Mouse (Mus musculus) kidney, adult 18-20 months (tissue): ENCODE data around the gene Rnd1.

Experiments
- DNase-seq: peaks from one replicate; pipeline ENCODE4 v3.0.0; 2021

The Rnd1 gene

GRCm38 (mm10) chr15:98676940-98677728 lies at the start of gene Rnd1:
Gene Rnd1, minus strand, starts transcription at chr15:98677461.
- DNase-seq: peak; percentile 88

DNA sequence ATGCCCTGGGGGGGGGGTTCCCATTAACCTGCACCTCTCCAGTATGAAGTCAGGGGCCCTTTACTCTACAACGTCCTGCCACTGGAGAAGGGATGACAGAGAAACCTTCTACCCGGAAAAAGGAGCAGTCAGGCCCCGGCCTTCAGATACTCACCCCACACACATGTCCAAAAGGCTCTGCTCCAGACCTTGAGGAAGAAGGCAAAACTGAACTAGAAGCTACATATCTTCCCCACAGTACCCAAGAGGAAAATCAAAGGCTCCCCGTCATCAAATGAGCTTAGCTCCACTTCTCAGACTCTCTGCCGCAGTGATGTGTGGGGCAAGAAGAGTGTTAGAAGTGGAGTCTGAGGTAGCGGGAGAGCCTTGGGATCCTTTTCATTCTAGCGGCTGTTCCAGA lies 49.5 kb upstream of the Rnd1 start:
- no peak for DNase-seq

DNA sequence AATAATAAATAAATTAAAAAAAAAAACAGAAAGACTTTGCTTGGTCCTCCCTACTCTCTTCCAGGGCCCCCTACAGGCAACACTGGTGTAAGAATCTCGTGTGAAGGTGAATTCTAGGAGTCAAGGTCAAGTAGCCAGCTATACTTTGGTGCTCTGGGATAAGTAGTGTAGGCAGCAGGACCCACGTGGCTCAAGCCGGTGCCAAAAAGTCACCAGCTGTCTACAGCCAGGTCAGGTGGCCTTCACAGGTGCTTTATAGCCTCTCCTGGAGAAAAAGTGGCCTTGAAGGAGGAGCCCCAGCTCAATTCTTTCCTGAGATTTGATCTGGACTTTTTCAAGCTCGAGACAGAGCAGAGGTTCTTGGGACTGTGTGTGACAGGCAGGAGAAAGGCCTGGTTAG lies 48.8 kb upstream of the Rnd1 start:
- no peak for DNase-seq

- DNase-seq: no peak
Measured at GRCm38 (mm10) chr15:98724441-98724840, 47.2 kb upstream of the Rnd1 start.

DNA sequence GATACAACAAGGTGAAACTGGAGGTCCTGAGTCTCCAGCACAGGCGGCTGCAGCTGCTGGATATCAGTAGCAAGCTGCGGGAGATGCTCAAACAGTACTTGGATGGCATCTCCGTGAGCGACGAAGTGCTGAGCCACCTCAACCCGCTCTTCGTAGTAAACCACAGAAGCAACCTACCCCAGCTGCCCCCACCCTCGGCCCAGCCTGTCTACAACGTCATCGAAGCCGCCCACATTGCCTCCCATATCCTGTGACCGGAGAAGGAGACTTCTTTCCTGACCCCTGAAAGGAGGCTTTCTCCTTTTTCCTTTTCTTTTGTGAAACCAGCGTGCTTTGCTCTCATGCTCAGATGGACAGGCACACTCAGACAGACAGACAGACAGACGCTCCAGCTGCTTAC lies 45.6 kb upstream of the Rnd1 start:
- DNase-seq: no peak

- DNase-seq: no peak
Measured at GRCm38 (mm10) chr15:98722191-98722590, 44.9 kb upstream of the Rnd1 start.

GRCm38 (mm10) chr15:98717301-98717700 lies 40.0 kb upstream of the Rnd1 start:
- DNase-seq: no peak

GRCm38 (mm10) chr15:98714230-98714652 lies 37.0 kb upstream of the Rnd1 start:
- DNase-seq: peak; percentile 73

GRCm38 (mm10) chr15:98710442-98710841 lies 33.2 kb upstream of the Rnd1 start:
- peak; percentile 76 for DNase-seq

GRCm38 (mm10) chr15:98707766-98708372 lies 30.6 kb upstream of the Rnd1 start, which contains the start of gene Ccdc65:
Gene Ccdc65, plus strand, starts transcription at chr15:98708207.
- DNase-seq: peak; percentile 88

- no peak for DNase-seq
Measured at GRCm38 (mm10) chr15:98704312-98704711, 27.1 kb upstream of the Rnd1 start.

DNA sequence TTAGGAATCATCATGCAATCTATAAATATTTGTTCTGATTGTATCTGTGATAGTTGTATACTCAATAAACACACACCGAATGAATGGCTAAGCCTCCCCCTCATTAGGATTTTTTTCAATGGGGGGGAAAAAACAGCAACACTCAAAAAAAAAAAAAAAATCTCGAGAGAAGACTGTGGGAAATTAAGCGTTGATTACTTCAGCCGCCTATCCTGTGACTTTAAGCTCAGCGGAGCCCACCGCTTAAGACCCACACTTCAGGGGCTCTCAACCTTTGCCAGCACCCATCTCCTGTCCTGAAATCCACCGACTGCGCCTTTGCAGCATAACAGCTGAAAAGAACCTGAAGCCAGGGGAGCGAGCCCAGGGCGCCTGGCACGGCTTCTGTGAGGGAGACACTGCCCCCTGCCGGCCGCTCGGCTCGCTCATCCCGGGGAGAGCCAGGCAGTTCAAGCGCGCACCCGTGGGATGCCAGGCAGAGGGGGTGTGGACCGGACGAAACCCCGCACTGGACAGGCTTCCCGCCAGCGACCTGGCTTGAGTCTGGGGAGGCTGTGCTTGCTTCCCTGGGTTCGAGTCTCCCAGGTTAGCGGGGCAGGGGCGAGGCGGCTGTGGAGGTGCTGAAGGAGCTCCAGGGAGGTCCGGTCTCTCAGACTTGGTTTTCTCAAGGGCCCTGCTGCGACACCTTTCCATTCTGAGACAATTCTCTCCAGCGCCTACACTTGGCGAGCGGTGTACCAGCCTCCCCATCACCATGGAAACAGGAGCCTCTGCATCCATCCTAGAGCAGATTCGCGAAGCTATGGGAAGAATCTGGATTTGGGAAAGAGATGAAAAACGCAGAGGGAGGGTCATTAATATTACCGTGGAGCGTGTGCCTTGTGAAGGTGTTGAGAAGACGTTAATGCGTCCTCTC lies 22.2 kb upstream of the Rnd1 start:
- peak; percentile 92 for DNase-seq

- DNase-seq: no peak
Measured at GRCm38 (mm10) chr15:98696216-98696615, 19.0 kb upstream of the Rnd1 start.

- peak; percentile 81 for DNase-seq
Measured at GRCm38 (mm10) chr15:98695726-98696125, 18.5 kb upstream of the Rnd1 start.

GRCm38 (mm10) chr15:98692171-98692715 lies 15.0 kb upstream of the Rnd1 start:
- peak; percentile 65 for DNase-seq

GRCm38 (mm10) chr15:98691486-98692147 lies 14.4 kb upstream of the Rnd1 start:
- no peak for DNase-seq

DNA sequence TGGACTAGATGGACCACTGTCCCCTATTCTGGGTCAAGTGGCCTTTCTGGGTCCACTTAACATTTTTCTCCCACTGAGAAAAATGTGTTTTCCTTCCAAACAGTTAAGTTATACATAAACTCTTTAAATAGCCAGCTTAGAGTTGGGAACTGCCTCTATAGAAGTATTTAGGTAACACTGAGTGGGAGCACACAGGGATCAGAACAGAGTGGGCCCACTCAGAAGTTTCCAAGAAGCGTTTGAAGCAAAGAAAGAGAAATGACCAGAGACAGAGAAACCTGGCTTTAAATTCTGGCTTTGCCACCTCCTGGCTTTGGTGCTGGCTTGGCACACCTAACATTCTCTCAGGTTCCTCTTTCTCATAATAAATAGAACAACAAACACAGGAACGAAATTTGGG lies 12.4 kb upstream of the Rnd1 start:
- no peak for DNase-seq

DNA sequence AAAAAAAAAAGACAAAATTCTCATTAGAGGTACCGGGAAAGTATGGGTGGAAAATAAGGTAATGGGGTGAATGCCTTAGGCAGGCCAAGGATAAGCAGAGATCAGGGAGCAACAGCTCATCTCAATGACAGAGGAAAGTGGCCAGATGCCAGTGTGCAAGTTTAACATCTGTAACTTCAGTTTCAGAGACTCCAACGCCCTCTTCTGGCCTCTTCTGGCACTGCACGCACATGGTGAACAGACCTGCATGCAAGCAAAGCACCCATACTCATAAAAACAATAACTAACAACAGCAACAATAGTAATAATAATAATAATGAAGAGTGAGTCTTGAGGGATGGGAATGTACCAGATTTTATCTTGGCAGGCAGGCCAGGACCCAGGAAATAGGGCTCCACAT lies 8.7 kb upstream of the Rnd1 start:
- no peak for DNase-seq

GRCm38 (mm10) chr15:98683746-98684145 lies 6.5 kb upstream of the Rnd1 start:
- DNase-seq: no peak

- no peak for DNase-seq
Measured at GRCm38 (mm10) chr15:98683177-98683576, 5.9 kb upstream of the Rnd1 start.

DNA sequence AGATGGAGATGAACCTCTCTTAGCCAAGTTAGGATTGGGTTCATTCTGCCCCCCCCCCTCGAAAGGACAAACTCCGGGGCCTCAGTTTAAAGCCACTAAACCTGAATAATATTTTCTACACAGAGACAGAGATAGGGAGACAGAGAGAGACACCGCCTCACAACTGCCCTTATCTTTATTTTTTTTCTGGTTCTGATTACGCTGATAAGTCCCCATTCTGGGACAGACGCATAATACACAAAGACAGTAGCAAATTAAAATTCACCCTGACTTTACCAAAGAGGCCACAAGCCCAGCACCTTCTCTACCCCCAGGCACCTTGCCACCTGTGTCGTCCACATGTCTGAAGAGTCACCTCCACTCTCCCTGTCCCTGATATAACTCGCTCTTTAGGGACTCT lies 4.4 kb upstream of the Rnd1 start:
- no peak for DNase-seq

DNA sequence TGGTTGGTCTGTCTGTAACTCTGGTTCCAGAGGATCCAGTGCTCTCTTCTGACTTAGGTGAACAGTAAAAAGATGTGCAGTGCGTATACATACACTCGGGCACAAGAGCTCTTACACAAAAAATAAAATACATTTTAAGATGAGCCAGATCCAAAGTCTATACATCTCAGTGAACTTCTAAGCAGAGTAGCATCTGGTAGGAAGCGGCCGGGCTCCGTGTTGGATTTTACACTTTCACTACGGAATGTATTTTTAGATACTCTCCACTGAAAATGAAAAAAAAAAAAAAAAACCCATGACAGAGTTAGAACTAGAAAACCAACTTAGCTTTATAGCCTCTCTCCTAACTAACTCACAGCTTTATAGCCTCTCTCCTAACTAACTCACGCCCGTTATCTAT lies 3.4 kb upstream of the Rnd1 start:
- DNase-seq: no peak

GRCm38 (mm10) chr15:98677977-98678376 lies 716 bp upstream of the Rnd1 start:
- DNase-seq: no peak
